Mouse (Mus musculus): ENCODE results near the gene Cox20.

DNA sequence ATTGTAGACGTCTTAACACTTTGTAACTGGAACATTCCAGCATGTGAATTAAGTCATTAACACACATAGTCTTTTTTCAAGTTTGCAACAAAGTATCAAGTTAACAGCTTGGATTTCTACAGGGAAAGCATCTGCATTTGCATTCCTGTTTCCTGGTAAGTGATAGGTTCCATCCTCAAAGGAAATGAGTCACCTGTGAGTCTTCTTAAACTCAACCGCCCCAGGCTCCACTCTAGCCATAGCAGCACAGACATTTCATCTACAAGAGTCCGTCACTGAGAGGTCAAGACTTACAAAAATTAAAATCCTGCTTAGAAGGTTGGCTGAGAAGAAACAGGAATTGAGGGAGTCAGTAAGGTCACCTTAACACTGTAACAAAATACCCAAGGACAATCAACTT, 27.2 kb upstream of the Cox20 start:
- no peak for TF ChIP-seq POLR2A (IDR thresholded peaks at IDR 0.05; ENCODE audit: borderline replicate concordance, extremely low read depth, insufficient read depth, insufficient read length, poor library complexity, severe bottlenecking)
- TF ChIP-seq CTCF (IDR thresholded peaks at IDR 0.05; ENCODE audit: borderline replicate concordance, extremely low read depth, insufficient read depth, insufficient read length) = no peak
